9 mouse cellular contexts compared by ENCODE assay signal in genomic region chr4:135569201-135569600, GRCm38 (mm10). TPM values are rescaled to one million over a fixed set of nuclear protein-coding genes. Genes with fewer than 3 reads are reported as not detected.
DNase-seq lines count a peak whose midpoint lies in the region; ATAC-seq lines count a peak whose summit lies in the region.
"Had no signal": no experiment of that assay in that cellular context is flagged by ENCODE, and none has a peak within 500 bp of the region (broad histone marks: within the 10 kb centered on the region; RNA-seq: fewer than 3 reads in every experiment).

No protein-coding gene starts in this region.

- peaks cover 65% of the 10 kb centered on the region for H3K27me3 ChIP-seq in forebrain, embryonic 12.5 days
- peaks cover 14% of the 10 kb centered on the region for H3K27me3 ChIP-seq in forebrain, embryonic 15.5 days
- H3K27me3 ChIP-seq in midbrain, embryonic 14.5 days (ENCODE audit: control insufficient read depth, insufficient read depth, low read length): peaks cover 43% of the 10 kb centered on the region
- peaks cover 27% of the 10 kb centered on the region for H3K27me3 ChIP-seq in midbrain, embryonic 15.5 days (replicated peaks)
- peaks cover 80% of the 10 kb centered on the region for H3K27me3 ChIP-seq in limb, embryonic 12.5 days

- no peaks in the 10 kb centered on the region for H3K36me3 ChIP-seq in forebrain, embryonic 12.5 days (replicated peaks)
- H3K36me3 ChIP-seq in forebrain, embryonic 15.5 days: no peaks in the 10 kb centered on the region
- H3K36me3 ChIP-seq in midbrain, embryonic 14.5 days (ENCODE audit: control insufficient read depth, insufficient read depth, low read length): no peaks in the 10 kb centered on the region
- no peaks in the 10 kb centered on the region for H3K36me3 ChIP-seq in midbrain, embryonic 15.5 days (replicated peaks)
- no peaks in the 10 kb centered on the region for H3K36me3 ChIP-seq in limb, embryonic 12.5 days

- H3K9ac ChIP-seq in forebrain, embryonic 12.5 days: 0 out of 2 replicates have a peak overlapping the region, but pooled peaks have one; percentile 17
- no peak overlapping the region for H3K9ac ChIP-seq in forebrain, embryonic 15.5 days (replicated peaks)
- H3K9ac ChIP-seq in midbrain, embryonic 14.5 days (replicated peaks; ENCODE audit: low read length): no peak overlapping the region
- H3K9ac ChIP-seq in midbrain, embryonic 15.5 days: no peak overlapping the region
- H3K9ac ChIP-seq in limb, embryonic 12.5 days (replicated peaks): no peak overlapping the region

- H3K4me3 ChIP-seq in forebrain, embryonic 12.5 days (replicated peaks): no peak overlapping the region
- no peak overlapping the region for H3K4me3 ChIP-seq in forebrain, embryonic 15.5 days
- H3K4me3 ChIP-seq in midbrain, embryonic 14.5 days (replicated peaks; ENCODE audit: low read depth, low read length): no peak overlapping the region
- no peak overlapping the region for H3K4me3 ChIP-seq in midbrain, embryonic 15.5 days
- no peak overlapping the region; the same call in 1 of the 2 replicates for H3K4me3 ChIP-seq in limb, embryonic 12.5 days (replicated peaks)

- ATAC-seq in forebrain, embryonic 12.5 days (ENCODE audit: low FRiP score): no peak
- no peak for ATAC-seq in forebrain, embryonic 15.5 days (replicated peaks)
- ATAC-seq in midbrain, embryonic 14.5 days (ENCODE audit: low FRiP score, low TSS enrichment): no peak
- no peak for ATAC-seq in midbrain, embryonic 15.5 days (replicated peaks)
- no peak for ATAC-seq in limb, embryonic 12.5 days (ENCODE audit: insufficient number of reproducible peaks, insufficient read depth, low FRiP score, low TSS enrichment, low read depth)

- peaks cover 76% of the 10 kb centered on the region for H3K4me1 ChIP-seq in forebrain, embryonic 12.5 days
- H3K4me1 ChIP-seq in forebrain, embryonic 15.5 days: peaks cover 49% of the 10 kb centered on the region
- peaks cover 50% of the 10 kb centered on the region for H3K4me1 ChIP-seq in midbrain, embryonic 14.5 days (ENCODE audit: control insufficient read depth, insufficient read depth, low read length)
- H3K4me1 ChIP-seq in midbrain, embryonic 15.5 days: peaks cover 58% of the 10 kb centered on the region
- H3K4me1 ChIP-seq in limb, embryonic 12.5 days (replicated peaks): peaks cover 75% of the 10 kb centered on the region

- WGBS in forebrain, embryonic 12.5 days: 4% methylated on average over 11 of the region's 11 CpGs
- 10% methylated on average over 11 of the region's 11 CpGs for WGBS in forebrain, embryonic 15.5 days
- WGBS in midbrain, embryonic 14.5 days: 12% methylated on average over 11 of the region's 11 CpGs
- WGBS in midbrain, embryonic 15.5 days: 16% methylated on average over 11 of the region's 11 CpGs
- 2% methylated on average over 11 of the region's 11 CpGs for WGBS in limb, embryonic 12.5 days

- H3K9me3 ChIP-seq in forebrain, embryonic 12.5 days: no peaks in the 10 kb centered on the region
- H3K9me3 ChIP-seq in forebrain, embryonic 15.5 days: no peaks in the 10 kb centered on the region
- no peaks in the 10 kb centered on the region for H3K9me3 ChIP-seq in midbrain, embryonic 14.5 days (ENCODE audit: control insufficient read depth, low read length)
- H3K9me3 ChIP-seq in midbrain, embryonic 15.5 days: no peaks in the 10 kb centered on the region
- H3K9me3 ChIP-seq in limb, embryonic 12.5 days: no peaks in the 10 kb centered on the region

- H3K4me2 ChIP-seq in forebrain, embryonic 12.5 days: peak overlapping the region; percentile 53
- no peak overlapping the region; the same call in 1 of the 2 replicates for H3K4me2 ChIP-seq in forebrain, embryonic 15.5 days (replicated peaks)
- peak overlapping the region; percentile 55; the same call in 1 of the 2 replicates for H3K4me2 ChIP-seq in midbrain, embryonic 14.5 days (ENCODE audit: low read length)
- H3K4me2 ChIP-seq in midbrain, embryonic 15.5 days: no peak overlapping the region
- peak overlapping the region; percentile 50 for H3K4me2 ChIP-seq in limb, embryonic 12.5 days

- H3K27ac ChIP-seq in forebrain, embryonic 12.5 days: no peak overlapping the region
- H3K27ac ChIP-seq in forebrain, embryonic 15.5 days (replicated peaks): no peak overlapping the region
- no peak overlapping the region for H3K27ac ChIP-seq in midbrain, embryonic 14.5 days (replicated peaks; ENCODE audit: low read depth, low read length)
- no peak overlapping the region for H3K27ac ChIP-seq in midbrain, embryonic 15.5 days
- H3K27ac ChIP-seq in limb, embryonic 12.5 days: no peak overlapping the region

- DNase-seq in midbrain, embryonic 14.5 days: no peak
- peak; percentile 43 for DNase-seq in thymus, postnatal 4 days
- DNase-seq in adrenal gland, postnatal 25 days: no peak
- no peak for DNase-seq in gastrocnemius, postnatal 25 days
- DNase-seq: adrenal gland, postnatal 14 days had no signal

RNA-seq across cellular contexts. Expression of gene Grhl3, which starts 4.2 kb away (rescaled TPM):
- 1.9 and 2.8 TPM in 2 replicates for polyA plus RNA-seq in forebrain, embryonic 12.5 days (2016; fragmentation: Nextera tagmentation; extraction: Ambion mirVana)
- polyA plus RNA-seq in forebrain, embryonic 15.5 days (2015; fragmentation: Nextera tagmentation; extraction: Ambion mirVana): 0.53 and 0.69 TPM in 2 replicates
- polyA plus RNA-seq in midbrain, embryonic 14.5 days (2014; fragmentation: Nextera tagmentation; extraction: Ambion mirVana): 1.5 and 1.6 TPM in 2 replicates
- 1.5 TPM in 2 replicates for polyA plus RNA-seq in midbrain, embryonic 15.5 days (2015; fragmentation: Nextera tagmentation; extraction: Ambion mirVana)
- 11.1 and 11.7 TPM in 2 replicates for polyA plus RNA-seq in limb, embryonic 12.5 days (2016; fragmentation: Nextera tagmentation; extraction: Ambion mirVana)
- not detected in 2 replicates for total RNA-seq in adrenal gland, postnatal 25 days (2021)
- total RNA-seq in gastrocnemius, postnatal 25 days (2021): under 1 TPM in 1 of 2 experiments, not detected in 1; 0.10 TPM

Comparison
In these comparisons a context has a peak if more than half of its experiments do, and no peak if none do; other contexts are left out.
1. H3K4me2 ChIP-seq: peak in forebrain, embryonic 12.5 days (single experiment), midbrain, embryonic 14.5 days (single experiment) and limb, embryonic 12.5 days (single experiment); none in forebrain, embryonic 15.5 days (single experiment) and midbrain, embryonic 15.5 days (single experiment).